Comparison of ENCODE assay signal across 8 mouse cellular contexts in genomic region chr5:43355026-43355580, GRCm38 (mm10).
DNase-seq lines count a peak whose midpoint lies in the region; ATAC-seq lines count a peak whose summit lies in the region.

No protein-coding gene starts in this region.

- H3K4me3 ChIP-seq in embryonic facial prominence, embryonic 12.5 days = peak overlapping the region; percentile 35
- peak overlapping the region; percentile 25 for H3K4me3 ChIP-seq in limb, embryonic 11.5 days (ENCODE audit: low read depth, low read length)
- peak overlapping the region; percentile 35 for H3K4me3 ChIP-seq in midbrain, embryonic 13.5 days (replicated peaks)

- no peaks in the 10 kb centered on the region for H3K9me3 ChIP-seq in embryonic facial prominence, embryonic 12.5 days
- no peaks in the 10 kb centered on the region for H3K9me3 ChIP-seq in limb, embryonic 11.5 days (ENCODE audit: control insufficient read depth, low read length)
- H3K9me3 ChIP-seq in midbrain, embryonic 13.5 days = no peaks in the 10 kb centered on the region

- peak overlapping the region; percentile 58 for H3K4me2 ChIP-seq in embryonic facial prominence, embryonic 12.5 days (replicated peaks)
- peak overlapping the region; percentile 52 for H3K4me2 ChIP-seq in limb, embryonic 11.5 days (ENCODE audit: low read depth, severe bottlenecking)
- peak overlapping the region; percentile 57 for H3K4me2 ChIP-seq in midbrain, embryonic 13.5 days (replicated peaks)

- DNase-seq in cerebellum, adult 8-10 months = no peak
- peak; percentile 87 to 90 for DNase-seq in heart, adult 18-20 months
- peak; percentile 81 for DNase-seq in kidney, adult 18-20 months
- peak; percentile 92 for DNase-seq in limb, embryonic 11.5 days (ENCODE audit: low spot score)
- peak; percentile 37 for DNase-seq in spleen, adult 12 weeks (ENCODE audit: low spot score)

- H3K9ac ChIP-seq in embryonic facial prominence, embryonic 12.5 days = peak overlapping the region; percentile 8; the same call in 1 of the 2 replicates
- peak overlapping the region; percentile 5; the same call in 1 of the 2 replicates for H3K9ac ChIP-seq in limb, embryonic 11.5 days (ENCODE audit: low read length)
- peak overlapping the region; percentile 48; the same call in 1 of the 2 replicates for H3K9ac ChIP-seq in midbrain, embryonic 13.5 days (replicated peaks)

- H3K36me3 ChIP-seq in embryonic facial prominence, embryonic 12.5 days = no peaks in the 10 kb centered on the region
- H3K36me3 ChIP-seq in limb, embryonic 11.5 days (ENCODE audit: control insufficient read depth, insufficient read depth, low read length) = no peaks in the 10 kb centered on the region
- no peaks in the 10 kb centered on the region for H3K36me3 ChIP-seq in midbrain, embryonic 13.5 days

- H3K27ac ChIP-seq in embryonic facial prominence, embryonic 12.5 days = peak overlapping the region; percentile 61
- H3K27ac ChIP-seq in limb, embryonic 11.5 days (replicated peaks; ENCODE audit: low read depth, low read length) = no peak overlapping the region
- H3K27ac ChIP-seq in midbrain, embryonic 13.5 days = peak overlapping the region; percentile 63

- H3K27me3 ChIP-seq in embryonic facial prominence, embryonic 12.5 days = no peaks in the 10 kb centered on the region
- no peaks in the 10 kb centered on the region for H3K27me3 ChIP-seq in limb, embryonic 11.5 days (ENCODE audit: control insufficient read depth, insufficient read depth, low read length)
- H3K27me3 ChIP-seq in midbrain, embryonic 13.5 days = no peaks in the 10 kb centered on the region

- ATAC-seq in cerebellum, adult (ENCODE audit: insufficient number of reproducible peaks, low FRiP score, low TSS enrichment) = peak; percentile 38; the same call in 1 of the 2 replicates
- peak; percentile 95 for ATAC-seq in embryonic facial prominence, embryonic 12.5 days (ENCODE audit: insufficient number of reproducible peaks, insufficient read depth, low FRiP score, low TSS enrichment)
- peak; percentile 94 for ATAC-seq in limb, embryonic 11.5 days (ENCODE audit: insufficient number of reproducible peaks, low FRiP score, low TSS enrichment, low read depth)
- peak; percentile 97 for ATAC-seq in midbrain, embryonic 13.5 days

- peaks cover 5% of the 10 kb centered on the region; the same call in 1 of the 2 replicates for H3K4me1 ChIP-seq in embryonic facial prominence, embryonic 12.5 days
- H3K4me1 ChIP-seq in limb, embryonic 11.5 days (ENCODE audit: control insufficient read depth, insufficient read depth, low read length) = 0 out of 2 replicates have a peak, but pooled peaks cover 3% of the 10 kb centered on the region
- H3K4me1 ChIP-seq in midbrain, embryonic 13.5 days (replicated peaks) = peaks cover 20% of the 10 kb centered on the region

- 1% methylated on average over 12 of the region's 12 CpGs for WGBS in embryonic facial prominence, embryonic 12.5 days
- under 1% methylated on average over 12 of the region's 12 CpGs for WGBS in limb, embryonic 11.5 days
- 2% methylated on average over 12 of the region's 12 CpGs for whole genome bisulfite sequencing in midbrain, embryonic 13.5 days

Comparison
In these comparisons a context has a peak if more than half of its experiments do, and no peak if none do; other contexts are left out.
1. ATAC-seq: peak in every context shown above with its lines; median percentile 97 in midbrain, embryonic 13.5 days; 95 in embryonic facial prominence, embryonic 12.5 days; 94 in limb, embryonic 11.5 days; 38 in cerebellum, adult.